Mouse (Mus musculus) ovary, postnatal 14 days (tissue): Measurements from ENCODE around the gene Mettl27.
"Not testable (repeated sequence)": the region's sequence is repeated elsewhere in the genome, so short reads cannot be mapped to it uniquely, and the experiment has no call there.

ENCODE experiments used
- DNase-seq: peaks from one replicate; pipeline ENCODE4 v3.0.0; 2022; ENCODE audit warnings: low spot score

Gene Mettl27

GRCm38 (mm10) chr5:134951053-134951884, 19.1 kb downstream of the Mettl27 start:
- DNase-seq: no peak

- DNase-seq: no peak
Measured at GRCm38 (mm10) chr5:134955491-134955890, 23.3 kb downstream of the Mettl27 start.

DNA sequence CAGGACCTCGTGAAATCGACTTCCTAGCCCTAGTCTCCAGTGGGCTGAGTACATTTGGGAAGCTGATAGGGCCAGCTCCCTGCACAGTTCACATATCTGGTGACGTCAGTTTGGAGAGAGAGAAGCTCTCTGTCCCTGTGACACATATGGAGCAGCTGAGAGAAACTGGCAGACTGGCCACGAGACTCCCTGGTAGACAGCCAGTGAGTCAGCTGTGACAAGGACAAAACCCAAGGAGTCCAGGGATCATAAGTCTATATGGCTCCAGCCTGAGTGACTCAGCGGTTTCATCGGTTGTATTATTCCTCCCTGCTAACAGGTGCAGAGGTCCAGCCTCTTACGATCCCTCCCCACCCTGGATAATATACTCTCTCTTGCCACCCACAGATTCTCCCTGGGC, 26.9 kb downstream of the Mettl27 start:
- no peak for DNase-seq

DNA sequence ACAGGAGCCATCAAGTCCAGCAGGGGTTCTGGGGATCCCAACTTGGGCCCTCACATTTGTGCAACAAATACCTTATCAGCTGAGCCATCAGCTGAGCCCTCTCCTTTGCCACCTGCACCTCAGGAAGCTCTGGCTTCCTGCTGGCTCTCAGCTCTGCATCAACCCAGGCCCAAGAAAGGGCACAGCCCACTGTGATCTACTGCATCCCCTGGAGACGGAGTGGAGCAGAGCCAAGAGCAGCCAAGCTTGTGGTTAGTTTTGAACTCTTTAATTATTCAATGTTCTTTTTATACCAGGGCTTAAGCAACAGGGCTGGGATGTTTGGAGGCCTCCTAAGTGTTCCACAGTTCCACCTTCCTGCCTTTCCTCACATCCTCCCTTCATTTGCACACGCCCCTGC, 28.3 kb downstream of the Mettl27 start:
- DNase-seq: no peak

DNA sequence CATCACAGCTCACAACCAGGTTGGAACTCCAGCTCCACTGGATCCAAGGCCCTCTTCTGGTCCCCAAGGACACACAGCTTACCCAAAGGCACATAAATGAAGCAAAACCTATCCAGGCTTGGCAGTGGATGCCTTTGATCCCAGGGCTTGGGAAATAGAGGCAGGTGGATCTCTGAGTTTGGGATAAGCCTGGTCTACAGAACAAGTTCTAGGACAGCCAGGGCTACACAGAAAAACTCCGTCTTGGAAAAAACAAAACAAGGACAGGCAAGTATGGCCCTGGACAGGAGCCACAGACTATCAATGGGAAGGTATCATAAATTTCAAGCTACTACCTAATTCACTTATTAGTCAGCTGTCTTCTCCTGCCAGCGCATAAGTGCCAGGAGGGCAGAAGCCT, 29.4 kb downstream of the Mettl27 start:
- no peak for DNase-seq

GRCm38 (mm10) chr5:134963546-134963945, 31.4 kb downstream of the Mettl27 start:
- DNase-seq: no peak

GRCm38 (mm10) chr5:134964655-134965054, 32.5 kb downstream of the Mettl27 start:
- DNase-seq: not testable (repeated sequence)

DNA sequence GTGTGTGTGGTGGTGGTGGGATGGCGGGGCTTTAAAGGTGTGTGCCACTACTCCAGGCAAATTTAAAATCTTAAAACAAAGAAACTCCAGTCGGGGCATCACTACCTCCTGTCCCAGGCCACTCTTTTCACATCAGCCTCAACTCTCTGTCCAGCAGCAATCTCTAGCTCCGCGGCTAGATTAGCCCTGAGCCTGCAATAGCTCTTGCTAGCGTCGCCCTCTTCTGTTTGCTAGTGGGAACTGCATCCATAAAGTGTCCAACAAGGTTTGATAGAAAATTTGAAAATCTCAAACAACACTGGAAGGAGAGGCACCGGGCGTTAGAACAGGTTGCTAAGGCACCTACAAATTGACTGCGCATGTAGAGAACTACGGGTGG, 33.3 kb downstream of the Mettl27 start:
- peak; percentile 60 for DNase-seq

- DNase-seq: no peak
Measured at GRCm38 (mm10) chr5:134965852-134966821, 34.0 kb downstream of the Mettl27 start.

- no peak for DNase-seq
Measured at GRCm38 (mm10) chr5:134967164-134967944, 35.2 kb downstream of the Mettl27 start.

GRCm38 (mm10) chr5:134970671-134971070, 38.5 kb downstream of the Mettl27 start:
- no peak for DNase-seq

- DNase-seq: no peak
Measured at GRCm38 (mm10) chr5:134973081-134973480, 40.9 kb downstream of the Mettl27 start.

- DNase-seq: no peak
Measured at GRCm38 (mm10) chr5:134973526-134973925, 41.4 kb downstream of the Mettl27 start.

GRCm38 (mm10) chr5:134974294-134974693, 42.1 kb downstream of the Mettl27 start:
- no peak for DNase-seq

- DNase-seq: no peak
Measured at GRCm38 (mm10) chr5:134974921-134975320, 42.8 kb downstream of the Mettl27 start.

GRCm38 (mm10) chr5:134976164-134976563, 44.0 kb downstream of the Mettl27 start:
- DNase-seq: no peak

DNA sequence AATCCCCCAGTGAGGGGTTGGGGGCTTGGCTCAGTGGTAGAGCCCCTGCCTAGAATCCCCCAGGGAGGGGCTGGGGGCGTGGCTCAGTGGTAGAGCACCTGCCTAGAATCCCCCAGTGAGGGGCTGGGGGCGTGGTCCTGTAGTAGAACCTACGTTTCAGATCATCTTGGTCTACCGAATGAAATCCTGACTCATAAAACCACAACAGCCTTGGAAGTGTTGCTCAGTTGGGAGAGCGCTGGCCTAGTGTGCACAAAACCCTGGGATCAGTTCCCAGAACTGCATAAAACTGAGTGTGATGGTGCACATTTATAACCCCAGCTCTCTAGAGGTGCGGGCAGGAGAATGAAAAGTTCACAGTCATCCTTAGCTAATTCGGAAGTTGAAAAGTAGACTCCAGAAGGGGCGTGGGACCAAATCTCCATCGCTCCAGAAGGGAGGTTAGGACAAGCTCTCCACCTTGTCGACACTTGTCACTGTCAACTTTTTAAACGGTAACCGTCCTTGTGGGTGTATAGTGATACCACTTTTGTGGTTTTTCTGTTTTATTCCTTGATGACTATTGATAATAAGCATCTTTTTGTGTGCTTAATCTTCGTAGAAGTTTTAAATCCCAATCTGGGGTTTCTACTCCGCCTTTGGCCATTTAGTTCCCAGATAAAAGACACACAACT, 44.5 kb downstream of the Mettl27 start:
- no peak for DNase-seq

DNA sequence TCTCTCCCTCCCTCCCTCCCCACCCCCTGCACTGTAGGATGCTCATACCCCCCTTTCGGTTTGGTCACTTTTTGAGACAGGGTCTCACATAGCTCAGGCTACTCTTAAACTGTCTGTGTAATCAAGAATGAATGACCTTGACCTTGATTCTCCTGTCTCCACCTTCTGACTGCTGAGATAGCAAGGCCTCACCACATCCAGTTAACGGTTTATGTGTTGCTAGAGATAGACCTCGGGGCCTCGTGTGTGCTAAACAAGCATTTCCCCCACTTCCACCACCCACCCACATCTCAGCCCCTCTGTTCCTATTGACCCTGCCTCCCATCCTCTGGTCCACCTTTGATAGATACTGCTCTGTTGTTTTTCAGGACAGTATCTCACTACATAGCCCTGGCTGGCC, 45.7 kb downstream of the Mettl27 start:
- DNase-seq: no peak

DNA sequence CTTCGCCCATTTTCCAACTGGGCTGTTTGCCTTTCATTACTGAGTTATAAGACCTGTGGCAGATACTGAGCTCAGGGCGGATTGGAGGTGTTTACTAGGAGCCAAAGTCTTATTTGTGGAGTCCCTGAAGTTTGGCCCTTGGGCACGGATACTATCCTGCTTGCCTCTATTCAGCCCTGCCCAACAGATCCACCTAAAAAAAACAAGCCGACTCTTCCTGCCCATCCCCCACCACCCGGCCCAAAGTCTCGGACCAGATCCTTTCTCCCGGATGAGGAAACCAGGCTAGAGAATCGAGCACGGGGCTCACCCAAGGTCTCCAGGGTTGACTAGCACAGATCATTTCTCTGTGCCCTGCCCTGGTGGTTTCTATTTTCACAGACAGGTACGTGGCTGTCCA, 49.0 kb downstream of the Mettl27 start:
- DNase-seq: no peak

- no peak for DNase-seq
Measured at GRCm38 (mm10) chr5:134983111-134983510, 50.9 kb downstream of the Mettl27 start.

DNA sequence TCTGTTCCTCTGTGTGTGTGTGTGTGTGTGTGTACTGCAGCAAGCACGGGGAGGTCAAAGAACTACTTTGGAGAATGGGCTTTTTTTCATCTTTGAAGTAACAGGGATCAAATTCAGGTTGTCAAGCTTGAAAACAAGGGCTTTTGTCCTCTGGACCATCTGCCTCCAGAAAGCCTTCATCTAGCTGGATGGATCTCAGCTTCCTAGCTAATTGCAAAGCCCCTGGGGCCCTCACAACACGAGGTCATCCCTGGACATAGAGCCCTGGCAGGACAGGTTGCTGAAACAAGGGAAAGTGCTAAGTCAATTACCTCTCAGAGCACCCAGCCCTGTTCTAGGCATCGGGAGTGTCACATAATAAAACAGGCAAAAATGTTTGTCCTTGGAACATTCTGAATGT, 51.6 kb downstream of the Mettl27 start:
- no peak for DNase-seq
